Mouse (Mus musculus) ES-E14 (cell line): ENCODE results near the gene Gpr84. TPM values are rescaled to one million over a fixed set of nuclear protein-coding genes. Genes with fewer than 3 reads are reported as not detected.
A peak's percentile ranks its signal among the peaks of the same experiment; 100 is the strongest.
"Not testable (repeated sequence)": the region's sequence is repeated elsewhere in the genome, so short reads cannot be mapped to it uniquely, and the experiment has no call there.

Experiments
- DNase-seq: peaks from one replicate; pipeline ENCODE4 v3.0.0-alpha.2; 2013; ENCODE audit warnings: low read depth, low spot score
- H3K27ac ChIP-seq: 2 replicates; pipeline ENCODE4 v1.5.1; 2012; ENCODE audit warnings: low read depth, mild to moderate bottlenecking, low read length, moderate library complexity, mixed read lengths; ENCODE audit not compliant: poor library complexity, insufficient read depth, severe bottlenecking
- H3K36me3 ChIP-seq: 2 replicates; pipeline ENCODE4 v1.6.1; 2012; ENCODE audit warnings: mild to moderate bottlenecking, low read length, moderate library complexity, mixed read lengths; ENCODE audit not compliant: control insufficient read depth, poor library complexity, insufficient read depth, severe bottlenecking
- H3K4me1 ChIP-seq, 2 experiments: fragments of 150-350 bp in 1 of 2; sonication (generic) in 1 of 2; 2 replicates each; pipeline ENCODE4 v1.6.1; 2012; ENCODE audit warnings: low read length in 2 of 2, mild to moderate bottlenecking in 1 of 2, mixed read lengths in 1 of 2; ENCODE audit not compliant: control insufficient read depth in 2 of 2, insufficient read depth in 2 of 2, poor library complexity in 1 of 2
- H3K4me3 ChIP-seq, 2 experiments: fragments of 150-350 bp in 1 of 2; sonication (generic) in 1 of 2; 2 replicates each; pipeline ENCODE4 v1.5.1; 2012; ENCODE audit warnings: low read length in 2 of 2, low read depth in 1 of 2, mild to moderate bottlenecking in 1 of 2, mixed read lengths in 1 of 2; ENCODE audit not compliant: insufficient read depth in 1 of 2, poor library complexity in 1 of 2, severe bottlenecking in 1 of 2
- H3K9ac ChIP-seq: 2 replicates; pipeline ENCODE4 v1.6.1; 2012; ENCODE audit warnings: low read depth, mild to moderate bottlenecking, low read length, mixed read lengths; ENCODE audit not compliant: poor library complexity, insufficient read depth, severe bottlenecking
- H3K9me3 ChIP-seq: fragments of 150-350 bp; sonication (generic); 2 replicates; pipeline ENCODE4 v1.6.1; 2012; ENCODE audit warnings: low read depth, mild to moderate bottlenecking, low read length; ENCODE audit not compliant: control insufficient read depth, insufficient read depth
- CHD2 ChIP-seq: IDR thresholded peaks from 2 replicates; pipeline ENCODE4 v1.6.1; 2014; ENCODE audit warnings: mild to moderate bottlenecking, low read depth, low read length, inconsistent platforms
- HCFC1 ChIP-seq: IDR thresholded peaks from 2 replicates; pipeline ENCODE4 v1.6.1; 2012; ENCODE audit warnings: low read length, inconsistent platforms, borderline replicate concordance; ENCODE audit not compliant: insufficient read depth
- MAFK ChIP-seq: IDR thresholded peaks from 2 replicates; pipeline ENCODE4 v1.6.1; 2014; ENCODE audit warnings: mild to moderate bottlenecking, low read depth, low read length, inconsistent platforms; ENCODE audit not compliant: insufficient read depth
- ZC3H11A ChIP-seq: IDR thresholded peaks from 2 replicates; pipeline ENCODE4 v1.6.1; 2012; ENCODE audit warnings: low read depth, mild to moderate bottlenecking, inconsistent platforms, low read length, borderline replicate concordance
- ZNF384 ChIP-seq: IDR thresholded peaks from 2 replicates; pipeline ENCODE4 v1.6.1; 2012; ENCODE audit warnings: low read depth, low read length, inconsistent platforms
- in situ Hi-C, 2 experiments: fragments of 600-800 bp; cut with MboI; formaldehyde crosslinking; loops; one replicate each; pipeline ENCODE4 v1.15.1; 2025; ENCODE audit warnings: low sequenced_read_pairs in 2 of 2, inconsistent platforms in 1 of 2; ENCODE audit not compliant: unreplicated experiment in 2 of 2
- total RNA-seq: library from RNA; depleted of rRNA; stranded (reverse); fragments of 300-350 nt; gene quantifications from 2 replicates; pipeline ENCODE4 v1.2.3, GENCODE M21; 2012

Gpr84 gene
- total RNA-seq, 1 experiment = 0.40 TPM

DNA sequence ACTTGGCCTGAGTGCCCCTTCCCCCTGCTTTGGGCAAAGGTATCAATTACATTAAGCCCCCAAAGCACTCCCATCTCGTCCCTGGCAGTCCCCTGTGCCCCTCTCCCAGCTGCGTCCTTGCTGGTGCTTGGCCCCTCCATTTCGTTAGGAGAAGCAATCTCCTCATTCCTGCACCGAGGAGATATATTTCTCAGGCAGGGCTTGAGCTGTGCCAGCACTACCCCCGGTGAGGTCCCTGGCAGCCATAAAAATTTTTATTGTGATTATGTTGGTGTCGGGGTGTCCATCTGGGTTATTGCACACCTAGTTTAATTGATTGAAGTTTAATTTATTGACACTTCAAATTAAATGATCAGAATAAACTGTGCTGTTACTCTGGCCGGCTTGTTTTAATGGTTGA, 32.5 kb downstream of the Gpr84 start:
- TF ChIP-seq CHD2 (no peak), ZNF384 (no peak), ZC3H11A (no peak), MAFK (no peak), HCFC1 (no peak)
- in situ Hi-C loops = no loop called here
- H3K9ac ChIP-seq = no peak overlapping the region; the same call in 1 of the 2 replicates
- H3K4me3 ChIP-seq = no peak overlapping the region
- no peak for DNase-seq
- H3K4me1 ChIP-seq = 0 out of 4 replicates have a peak, but pooled peaks cover 0 to 2% of the 10 kb centered on the region in 2 experiments
- H3K9me3 ChIP-seq = no peaks in the 10 kb centered on the region; the same call in 1 of the 2 replicates
- no peak overlapping the region for H3K27ac ChIP-seq
- H3K36me3 ChIP-seq = no peaks in the 10 kb centered on the region

- H3K4me1 ChIP-seq, H3K4me3 ChIP-seq, H3K9ac ChIP-seq, DNase-seq, in situ Hi-C loops, H3K27ac ChIP-seq, H3K36me3 ChIP-seq, H3K9me3 ChIP-seq: not testable (repeated sequence)
- TF ChIP-seq ZNF384 = 0 out of 2 replicates have a peak, but pooled peaks have one; percentile 39
These were observed 34.5 kb downstream of the Gpr84 start for GRCm38 (mm10) chr15:103275943-103276342.

GRCm38 (mm10) chr15:103272419-103273279, 37.8 kb downstream of the Gpr84 start, which contains the start of gene Copz1:
Gene Copz1 (plus strand): TSS chr15:103272714.
- Histone ChIP-seq H3K9ac (peak within 1 kb of the TSS; percentile 91), H3K36me3 (no peaks in the 10 kb centered on the region), H3K4me1 (0 out of 4 replicates have a peak, but pooled peaks cover 0 to 2% of the 10 kb centered on the region in 2 experiments), H3K27ac (no peak within 1 kb of the TSS), H3K9me3 (no peaks in the 10 kb centered on the region; the same call in 1 of the 2 replicates), H3K4me3 (peak within 1 kb of the TSS; percentile 88 to 98)
- 0 out of 2 replicates have a peak, but pooled peaks have one; percentile 46 for TF ChIP-seq HCFC1
- no peak for TF ChIP-seq ZC3H11A
- peak; percentile 87 for TF ChIP-seq CHD2
- no peak for TF ChIP-seq ZNF384
- TF ChIP-seq MAFK = no peak
- peak; percentile 98 for DNase-seq
- in situ Hi-C loops = no loop called here

DNA sequence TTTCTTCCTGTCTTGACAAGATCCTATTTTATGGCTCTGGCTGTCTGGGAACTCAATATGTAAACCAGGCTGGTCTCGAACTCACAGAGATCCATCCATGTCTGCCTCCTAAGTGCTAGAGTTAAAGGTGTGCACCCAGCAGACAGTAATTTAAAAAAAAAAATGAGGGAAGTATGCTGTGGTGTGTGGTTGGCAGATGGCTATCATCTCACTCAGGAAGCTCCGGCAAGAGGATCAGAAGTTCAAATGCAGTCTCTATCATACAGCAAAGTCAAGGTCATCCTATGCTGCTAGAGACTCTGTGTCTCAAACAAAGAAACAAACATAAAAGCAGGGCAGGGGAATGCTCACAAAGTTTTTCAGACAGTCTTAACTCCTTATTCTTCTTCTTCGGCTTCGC, 41.5 kb downstream of the Gpr84 start:
- Histone ChIP-seq H3K36me3 (no peaks in the 10 kb centered on the region), H3K4me3 (no peak overlapping the region), H3K27ac (no peak overlapping the region), H3K9ac (no peak overlapping the region), H3K4me1 (0 out of 4 replicates have a peak, but pooled peaks cover 0 to 2% of the 10 kb centered on the region in 2 experiments), H3K9me3 (no peaks in the 10 kb centered on the region)
- no peak for TF ChIP-seq ZC3H11A
- TF ChIP-seq CHD2 = no peak
- TF ChIP-seq ZNF384 = no peak
- no peak for TF ChIP-seq MAFK
- DNase-seq = no peak
- in situ Hi-C loops = no loop called here
